Comparison of ENCODE assay signal across 8 mouse cellular contexts in the genomic region with DNA sequence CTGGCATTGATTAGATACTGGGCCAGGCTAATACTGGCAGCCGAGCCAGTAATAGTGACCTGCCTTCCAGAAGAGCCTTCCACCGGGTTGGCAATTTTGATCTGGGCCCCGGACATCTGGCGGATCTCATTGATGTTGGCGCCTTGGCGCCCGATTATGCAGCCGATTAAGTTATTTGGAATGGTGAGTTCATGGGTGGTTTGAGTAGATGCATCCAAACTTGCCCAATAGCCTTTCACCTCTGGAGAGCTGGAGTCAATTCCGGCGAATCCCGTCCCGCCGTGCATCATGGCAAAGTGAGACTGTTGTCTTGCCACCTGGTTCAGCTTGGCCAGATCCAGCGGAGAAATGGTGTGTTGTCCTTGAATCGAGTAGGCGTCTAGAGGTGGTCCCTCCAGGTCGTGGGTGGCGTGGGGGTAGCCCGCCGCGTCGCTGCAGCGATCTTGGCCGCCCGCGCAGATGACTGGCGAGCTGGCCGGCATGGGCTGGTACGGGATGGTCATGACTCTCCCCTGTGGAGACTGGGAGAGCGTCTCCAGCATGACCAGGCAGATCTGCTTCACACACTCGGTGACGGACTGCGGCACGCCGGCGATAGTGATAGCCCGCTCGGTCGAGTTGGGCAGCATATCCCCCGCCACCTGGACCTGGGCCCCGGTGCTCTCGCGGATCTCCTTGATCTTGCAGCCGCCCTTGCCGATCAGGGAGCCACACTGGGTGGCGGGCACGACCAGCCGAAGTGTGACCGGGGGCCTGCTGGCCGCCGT. TPM values are rescaled to one million over a fixed set of nuclear protein-coding genes. Genes with fewer than 3 reads are reported as not detected.
DNase-seq lines count a peak whose midpoint lies in the region; ATAC-seq and TF ChIP-seq lines count a peak whose summit lies in the region.

No protein-coding gene starts in this region.

- no peaks in the 10 kb centered on the region for H3K9me3 ChIP-seq in CH12.LX (replicated peaks; ENCODE audit: low read length)
- H3K9me3 ChIP-seq in forebrain, embryonic 12.5 days = no peaks in the 10 kb centered on the region
- no peaks in the 10 kb centered on the region for H3K9me3 ChIP-seq in hindbrain, embryonic 10.5 days

- WGBS in forebrain, embryonic 12.5 days = under 1% methylated on average over 51 of the region's 51 CpGs
- under 1% methylated on average over 51 of the region's 51 CpGs for WGBS in hindbrain, embryonic 10.5 days

- peaks cover 0 to 22% of the 10 kb centered on the region in 2 experiments; a peak in 2 of 4 replicates for H3K4me1 ChIP-seq in CH12.LX (ENCODE audit: control insufficient read depth in 1 of 2, insufficient read depth in 2 of 2)
- peaks cover 27% of the 10 kb centered on the region for H3K4me1 ChIP-seq in forebrain, embryonic 12.5 days
- peaks cover 28% of the 10 kb centered on the region for H3K4me1 ChIP-seq in hindbrain, embryonic 10.5 days (replicated peaks)

- dilution Hi-C loops in CH12.LX (cut with MboI; ENCODE audit: extremely low pct_ligation_motif_present, extremely low pct_unique_long_range_greater_than_20kb, low sequenced_read_pairs) = no loop called here

- peak; percentile 5; the same call in 1 of the 2 replicates for ATAC-seq in forebrain, embryonic 12.5 days (ENCODE audit: low FRiP score)

- TF ChIP-seq EP300 in CH12.LX (IDR thresholded peaks at IDR 0.05; ENCODE audit: low read length) = no peak

- peak overlapping the region; percentile 47 for H3K4me2 ChIP-seq in CH12.LX (ENCODE audit: insufficient read depth, low read depth, poor library complexity, severe bottlenecking)
- peak overlapping the region; percentile 92 for H3K4me2 ChIP-seq in forebrain, embryonic 12.5 days

- in situ Hi-C loops in CH12.LX (cut with MboI; ENCODE audit: low pct_ligation_motif_present, low pct_unique_long_range_greater_than_20kb, low sequenced_read_pairs) = no loop called here

- peak overlapping the region; percentile 66 to 98 (median 96) for H3K4me3 ChIP-seq in CH12.LX (replicated peaks in 1 of 3; ENCODE audit: low read depth in 2 of 3, low read length in 2 of 3, poor library complexity in 1 of 3)
- H3K4me3 ChIP-seq in forebrain, embryonic 12.5 days (replicated peaks) = peak overlapping the region; percentile 97
- H3K4me3 ChIP-seq in hindbrain, embryonic 10.5 days = peak overlapping the region; percentile 96

- no peak for TF ChIP-seq CTCF in CH12.LX (conservative IDR thresholded peaks at IDR 0.05 in 1 of 2, IDR thresholded peaks at IDR 0.05 in 1 of 2; ENCODE audit: low read depth in 2 of 2, low read length in 2 of 2)
- no peak for TF ChIP-seq CTCF in brain, embryonic 14.5 days (IDR thresholded peaks at IDR 0.05; ENCODE audit: borderline replicate concordance, extremely low read depth, insufficient read depth, insufficient read length)

- peaks cover 35% of the 10 kb centered on the region for H3K79me2 ChIP-seq in CH12.LX (replicated peaks; ENCODE audit: control insufficient read depth, extremely low read depth, insufficient read depth, poor library complexity, severe bottlenecking)

- peak overlapping the region; percentile 99 for H3K27ac ChIP-seq in CH12.LX (ENCODE audit: insufficient read depth, low read depth)
- peak overlapping the region; percentile 100 for H3K27ac ChIP-seq in forebrain, embryonic 12.5 days
- peak overlapping the region; percentile 99 for H3K27ac ChIP-seq in hindbrain, embryonic 10.5 days

- no peak for TF ChIP-seq POLR2A in CH12.LX (IDR thresholded peaks at IDR 0.05; ENCODE audit: low read depth, low read length)
- TF ChIP-seq POLR2A in brain, embryonic 14.5 days (IDR thresholded peaks at IDR 0.05; ENCODE audit: borderline replicate concordance, extremely low read depth, insufficient read depth, insufficient read length, poor library complexity, severe bottlenecking) = no peak

- H3K9ac ChIP-seq in CH12.LX (ENCODE audit: insufficient read depth, low read depth) = peak overlapping the region; percentile 79
- peak overlapping the region; percentile 99 for H3K9ac ChIP-seq in forebrain, embryonic 12.5 days

- no peak for DNase-seq in CH12.LX (ENCODE audit: extremely low read depth)
- DNase-seq in brain, embryonic 14.5 days (ENCODE audit: low read depth) = peak; percentile 45
- DNase-seq in hindbrain, embryonic 10.5 days (ENCODE audit: low spot score) = peak; percentile 58
- peak; percentile 16 for DNase-seq in layer of hippocampus, adult 9-10 months (ENCODE audit: low spot score)
- DNase-seq in lung, postnatal 14 days = peak; percentile 35
- DNase-seq in ovary, postnatal 36 days (ENCODE audit: low spot score) = peak; percentile 63
- peak; percentile 48 for DNase-seq in urinary bladder, postnatal 25 days (ENCODE audit: low spot score)

- peaks cover 4 to 43% of the 10 kb centered on the region in 2 experiments for H3K36me3 ChIP-seq in CH12.LX (replicated peaks in 1 of 2; ENCODE audit: control insufficient read depth in 1 of 2, insufficient read depth in 1 of 2, low read length in 1 of 2)
- H3K36me3 ChIP-seq in forebrain, embryonic 12.5 days (replicated peaks) = peaks cover 29% of the 10 kb centered on the region
- peaks cover 44% of the 10 kb centered on the region for H3K36me3 ChIP-seq in hindbrain, embryonic 10.5 days

- H3K27me3 ChIP-seq in CH12.LX (replicated peaks) = no peaks in the 10 kb centered on the region
- no peaks in the 10 kb centered on the region for H3K27me3 ChIP-seq in forebrain, embryonic 12.5 days
- no peaks in the 10 kb centered on the region for H3K27me3 ChIP-seq in hindbrain, embryonic 10.5 days (ENCODE audit: insufficient read depth, poor library complexity, severe bottlenecking)

- no peak for TF ChIP-seq RAD21 in CH12.LX (IDR thresholded peaks at IDR 0.05; ENCODE audit: low read depth, low read length)

TF ChIP-seq in CH12.LX, 34 proteins besides CTCF, POLR2A, EP300 and RAD21:
- TF ChIP-seq GABPA (IDR thresholded peaks at IDR 0.05; ENCODE audit: insufficient replicate concordance, low read depth, low read length) = no peak
- TF ChIP-seq HCFC1 (IDR thresholded peaks at IDR 0.05; ENCODE audit: low read depth, low read length) = no peak
- TF ChIP-seq ETS1 (conservative IDR thresholded peaks at IDR 0.05; ENCODE audit: low read depth, low read length) = no peak
- no peak for TF ChIP-seq USF2 (conservative IDR thresholded peaks at IDR 0.05; ENCODE audit: low read depth, low read length)
- no peak for TF ChIP-seq SIN3A (IDR thresholded peaks at IDR 0.05; ENCODE audit: low read length)
- no peak for TF ChIP-seq NRF1 (IDR thresholded peaks at IDR 0.05; ENCODE audit: low read depth, low read length)

RNA-seq across cellular contexts. Expression of gene Pcbp1, which starts 1.1 kb away (rescaled TPM):
- total RNA-seq in CH12.LX (2012; rRNA removed) (68.9 and 81.2 TPM in 2 replicates), CH12.LX (2014; rRNA removed) (47.3 and 73.0 TPM in 2 replicates)
- polyA plus RNA-seq in CH12.LX (2012; ENCODE audit: insufficient read length, low read depth) = 318 and 337 TPM in 2 replicates
- 240 and 297 TPM in 2 replicates for polyA plus RNA-seq in brain, embryonic 14.5 days (2012; rRNA removed)
- polyA plus RNA-seq in forebrain, embryonic 12.5 days (2016; fragmentation: Nextera tagmentation; extraction: Ambion mirVana) = 497 and 562 TPM in 2 replicates
- polyA plus RNA-seq in hindbrain, embryonic 10.5 days (2016; fragmentation: Nextera tagmentation; extraction: Ambion mirVana) = 478 and 520 TPM in 2 replicates
